Mouse (Mus musculus) olfactory bulb, adult 2 months (tissue): ENCODE measurements around the gene Socs1.
A peak's percentile ranks its signal among the peaks of the same experiment; 100 is the strongest.

Experiments
- CTCF ChIP-seq: fragments of 200-500 bp; IDR thresholded peaks from 2 replicates; pipeline ENCODE4 v1.5.1; 2012; ENCODE audit warnings: low read depth, mild to moderate bottlenecking, low read length, moderate library complexity; ENCODE audit not compliant: insufficient read depth
- POLR2A ChIP-seq: fragments of 200-500 bp; IDR thresholded peaks from 2 replicates; pipeline ENCODE4 v1.6.1; 2012; ENCODE audit warnings: mild to moderate bottlenecking, low read depth, low read length, moderate library complexity; ENCODE audit not compliant: insufficient read depth

GRCm38 (mm10) chr16:10786288-10786687, 952 bp upstream of the Socs1 start:
- TF ChIP-seq CTCF, result peak; percentile 73
- TF ChIP-seq POLR2A, result no peak
